Mouse (Mus musculus) liver, adult 2 months (tissue): ENCODE results near the gene Dcaf12. TPM values are rescaled to one million over a fixed set of nuclear protein-coding genes. Genes with fewer than 3 reads are reported as not detected.

ENCODE experiments used
- DNase-seq: peaks from one replicate; pipeline ENCODE4 v3.0.0-alpha.2; 2011; ENCODE audit warnings: low read depth, low spot score; ENCODE audit errors: extremely low read depth
- H3K27ac ChIP-seq: fragments of 200-500 bp; replicated peaks from 2 replicates; pipeline ENCODE4 v1.5.1; 2012; ENCODE audit warnings: low read depth, mild to moderate bottlenecking, control low read depth, inconsistent platforms, low read length; ENCODE audit not compliant: insufficient read depth
- H3K27me3 ChIP-seq: fragments of 200-500 bp; 2 replicates; pipeline ENCODE4 v1.6.1; 2012; ENCODE audit warnings: mild to moderate bottlenecking, moderate library complexity, low read length, inconsistent platforms; ENCODE audit not compliant: control insufficient read depth, insufficient read depth
- H3K36me3 ChIP-seq: fragments of 200-500 bp; 2 replicates; pipeline ENCODE4 v1.6.1; 2012; ENCODE audit warnings: low read length, inconsistent platforms; ENCODE audit not compliant: control insufficient read depth, insufficient read depth
- H3K4me1 ChIP-seq: fragments of 200-500 bp; 2 replicates; pipeline ENCODE4 v1.6.1; 2011; ENCODE audit warnings: low read length; ENCODE audit not compliant: control insufficient read depth, insufficient read depth
- H3K4me3 ChIP-seq: fragments of 200-500 bp; 2 replicates; pipeline ENCODE4 v1.5.1; 2011; ENCODE audit warnings: low read depth, mild to moderate bottlenecking, control low read depth, low read length, moderate library complexity; ENCODE audit not compliant: insufficient read depth
- H3K79me2 ChIP-seq: fragments of 200-500 bp; 2 replicates; pipeline ENCODE4 v1.6.1; 2012; ENCODE audit warnings: inconsistent platforms, mild to moderate bottlenecking, low read length, moderate library complexity; ENCODE audit not compliant: control insufficient read depth, insufficient read depth
- H3K9ac ChIP-seq: fragments of 200-500 bp; 2 replicates; pipeline ENCODE4 v1.6.1; 2012; ENCODE audit warnings: low read depth, mild to moderate bottlenecking, control low read depth, inconsistent platforms, low read length
- CTCF ChIP-seq: fragments of 200-500 bp; IDR thresholded peaks from 2 replicates; pipeline ENCODE4 v1.5.1; 2011; ENCODE audit warnings: low read depth, low read length, control low read depth
- POLR2A ChIP-seq: fragments of 200-500 bp; IDR thresholded peaks from 2 replicates; pipeline ENCODE4 v1.6.1; 2011; ENCODE audit warnings: low read length, control low read depth; ENCODE audit not compliant: insufficient read depth; ENCODE audit errors: extremely low read depth
- WGBS: fragments of 180-500 bp; shearing (Covaris S2); methylation state at CpG from one replicate; pipeline ENCODE4 v1.1.7; 2018; 5-methylcytosine and 5-hydroxymethylcytosine counted together
- polyA plus RNA-seq: library from polyadenylated mRNA; depleted of rRNA; stranded (reverse); fragments of >200 nt; gene quantifications from 2 replicates; pipeline ENCODE4 v1.2.3, GENCODE M21; 2012; rRNA removed
- total RNA-seq: library from RNA; depleted of rRNA; stranded (reverse); fragments of >200 nt; gene quantifications from 2 replicates; pipeline ENCODE4 v1.2.3, GENCODE M21; 2014; rRNA removed

Dcaf12 gene
- total and polyA plus RNA-seq, 2 experiments: 10.2 to 13.1 TPM

- Histone ChIP-seq H3K36me3 (peaks cover 4% of the 10 kb centered on the region), H3K27ac (no peak overlapping the region), H3K4me3 (no peak overlapping the region), H3K4me1 (no peaks in the 10 kb centered on the region; the same call in 1 of the 2 replicates), H3K27me3 (no peaks in the 10 kb centered on the region), H3K9ac (no peak overlapping the region), H3K79me2 (peaks cover 7% of the 10 kb centered on the region; the same call in 1 of the 2 replicates)
- WGBS: 79% methylated on average over 12 of the region's 12 CpGs
- DNase-seq: no peak
- TF ChIP-seq POLR2A (no peak), CTCF (no peak)
Measured at GRCm38 (mm10) chr4:41255564-41256210, 59.0 kb downstream of the Dcaf12 start.

GRCm38 (mm10) chr4:41253756-41254155, 60.9 kb downstream of the Dcaf12 start:
- Histone ChIP-seq H3K4me3 (no peak overlapping the region), H3K27me3 (no peaks in the 10 kb centered on the region), H3K4me1 (no peaks in the 10 kb centered on the region; the same call in 1 of the 2 replicates), H3K36me3 (peaks cover 17% of the 10 kb centered on the region), H3K9ac (no peak overlapping the region), H3K79me2 (peaks cover 7% of the 10 kb centered on the region; the same call in 1 of the 2 replicates), H3K27ac (no peak overlapping the region)
- TF ChIP-seq POLR2A (no peak), CTCF (no peak)
- no peak for DNase-seq
- WGBS: 94% methylated on average over 2 of the region's 2 CpGs

GRCm38 (mm10) chr4:41245408-41245807, 69.3 kb downstream of the Dcaf12 start:
- peaks cover 27% of the 10 kb centered on the region for H3K36me3 ChIP-seq
- TF ChIP-seq CTCF (peak; percentile 28; the same call in 1 of the 2 replicates), POLR2A (no peak)

More at GRCm38 (mm10) chr4:41245408-41245807, 69.3 kb downstream of the Dcaf12 start:
- no peaks in the 10 kb centered on the region for H3K27me3 ChIP-seq
- H3K4me1 ChIP-seq: no peaks in the 10 kb centered on the region; the same call in 1 of the 2 replicates
- no peak overlapping the region for H3K4me3 ChIP-seq
- 99% methylated on average over 2 of the region's 2 CpGs for WGBS
- H3K27ac ChIP-seq: no peak overlapping the region
- peaks cover 7% of the 10 kb centered on the region; the same call in 1 of the 2 replicates for H3K79me2 ChIP-seq
- no peak overlapping the region for H3K9ac ChIP-seq
- DNase-seq: no peak

Other genes starting within 250 kb of the Dcaf12 start
- gene Aqp3, start 216.7 kb downstream of the Dcaf12 start, total RNA-seq: not detected in 2 replicates
- not detected in 2 replicates for gene Aqp3, start 216.7 kb downstream of the Dcaf12 start, polyA plus RNA-seq
- 6.6 and 7.2 TPM in 2 replicates for gene Nol6, start 190.4 kb downstream of the Dcaf12 start, total RNA-seq
- 16.8 and 18.7 TPM in 2 replicates for gene Nol6, start 190.4 kb downstream of the Dcaf12 start, polyA plus RNA-seq
- gene Ube2r2, start 179.1 kb downstream of the Dcaf12 start, total RNA-seq: 30.4 and 31.1 TPM in 2 replicates
- 40.4 and 50.7 TPM in 2 replicates for gene Ube2r2, start 179.1 kb downstream of the Dcaf12 start, polyA plus RNA-seq
- gene Ubap2, start 39.7 kb downstream of the Dcaf12 start, total RNA-seq: 3.0 TPM in 2 replicates
- gene Ubap2, start 39.7 kb downstream of the Dcaf12 start, polyA plus RNA-seq: 19.6 and 23.0 TPM in 2 replicates
- gene Ubap1, start 34.1 kb upstream of the Dcaf12 start, total RNA-seq: 15.5 and 17.7 TPM in 2 replicates
- 39.3 and 45.0 TPM in 2 replicates for gene Ubap1, start 34.1 kb upstream of the Dcaf12 start, polyA plus RNA-seq
- 0.37 and 0.94 TPM in 2 replicates for gene Kif24, start 150.0 kb upstream of the Dcaf12 start, total RNA-seq
- 0.27 and 0.43 TPM in 2 replicates for gene Kif24, start 150.0 kb upstream of the Dcaf12 start, polyA plus RNA-seq
- 33.0 and 33.9 TPM in 2 replicates for gene Nudt2, start 150.3 kb upstream of the Dcaf12 start, total RNA-seq
- gene Nudt2, start 150.3 kb upstream of the Dcaf12 start, polyA plus RNA-seq: 18.3 and 18.6 TPM in 2 replicates
- gene AI464131, start 188.2 kb upstream of the Dcaf12 start, total RNA-seq: 15.9 and 21.7 TPM in 2 replicates
- gene AI464131, start 188.2 kb upstream of the Dcaf12 start, polyA plus RNA-seq: 27.9 and 28.9 TPM in 2 replicates
- gene 1110017D15Rik, start 202.4 kb upstream of the Dcaf12 start, total RNA-seq: not detected in 2 replicates
- 0.24 TPM in 1 of 2 replicates, not detected in the other for gene 1110017D15Rik, start 202.4 kb upstream of the Dcaf12 start, polyA plus RNA-seq